Mouse (Mus musculus): ENCODE data around the gene Ltf. TPM values are rescaled to one million over a fixed set of nuclear protein-coding genes. Genes with fewer than 3 reads are reported as not detected.

Ltf gene
- 5.3 TPM in 1 of 2 replicates, not detected in the other for total RNA-seq (2014; rRNA removed)
- polyA plus RNA-seq (2015; fragmentation: Nextera tagmentation; extraction: Ambion mirVana), result 0.71 and 0.74 TPM in 2 replicates

DNA sequence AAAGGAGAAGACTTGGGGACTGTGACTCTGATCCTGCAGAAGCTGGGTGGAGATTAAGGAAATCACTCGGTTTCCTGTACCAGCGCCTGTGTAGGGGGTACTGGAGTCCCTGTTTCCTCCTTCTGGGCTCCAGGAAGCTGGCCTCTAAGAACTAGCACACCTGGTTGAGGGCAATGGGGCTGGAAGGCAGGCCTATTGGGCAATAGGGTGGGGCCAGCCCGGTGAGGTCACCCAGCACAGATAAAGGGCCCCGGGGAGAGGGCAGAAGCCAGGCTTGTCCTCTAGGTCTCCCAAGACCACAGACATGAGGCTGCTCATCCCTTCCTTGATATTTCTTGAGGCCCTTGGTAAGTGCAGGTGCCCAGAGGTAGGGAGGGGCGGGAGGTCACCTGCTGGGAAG, at the start of gene Ltf:
Gene Ltf (plus strand): TSS at position 250 of the 400 bp plus-strand sequence.
- no peak within 1 kb of the TSS for H3K9ac ChIP-seq
- DNase-seq, result no peak
- no peak for ATAC-seq
- H3K4me3 ChIP-seq (ENCODE audit: low read depth, low read length), result no peak within 1 kb of the TSS
- no peaks in the 10 kb centered on the region for H3K4me1 ChIP-seq (ENCODE audit: insufficient read depth)
- H3K27ac ChIP-seq (ENCODE audit: low read depth, low read length), result no peak within 1 kb of the TSS
- WGBS, result 90% methylated on average over 5 of the region's 5 CpGs
- no peak for TF ChIP-seq CTCF (IDR thresholded peaks at IDR 0.05; ENCODE audit: low read depth)
- H3K36me3 ChIP-seq (ENCODE audit: insufficient read depth), result no peaks in the 10 kb centered on the region
- H3K9me3 ChIP-seq (ENCODE audit: low read length), result no peaks in the 10 kb centered on the region
- H3K4me2 ChIP-seq (ENCODE audit: low read depth), result no peak within 1 kb of the TSS
- no peaks in the 10 kb centered on the region for H3K27me3 ChIP-seq (ENCODE audit: insufficient read depth, low read length)

GRCm38 (mm10) chr9:110979411-110979810, 39.7 kb upstream of the Ltf start:
- WGBS, result 94% methylated on average over 11 of the region's 11 CpGs
- DNase-seq, result no peak
- Histone ChIP-seq H3K9ac (no peak overlapping the region), H3K4me2 (ENCODE audit: low read depth) (no peak overlapping the region), H3K4me1 (ENCODE audit: insufficient read depth) (no peaks in the 10 kb centered on the region), H3K36me3 (ENCODE audit: insufficient read depth) (no peaks in the 10 kb centered on the region), H3K9me3 (ENCODE audit: low read length) (no peaks in the 10 kb centered on the region), H3K27ac (ENCODE audit: low read depth, low read length) (no peak overlapping the region), H3K4me3 (ENCODE audit: low read depth, low read length) (no peak overlapping the region), H3K27me3 (ENCODE audit: insufficient read depth, low read length) (no peaks in the 10 kb centered on the region)
- no peak for ATAC-seq
- TF ChIP-seq CTCF (IDR thresholded peaks at IDR 0.05; ENCODE audit: low read depth), result no peak

DNA sequence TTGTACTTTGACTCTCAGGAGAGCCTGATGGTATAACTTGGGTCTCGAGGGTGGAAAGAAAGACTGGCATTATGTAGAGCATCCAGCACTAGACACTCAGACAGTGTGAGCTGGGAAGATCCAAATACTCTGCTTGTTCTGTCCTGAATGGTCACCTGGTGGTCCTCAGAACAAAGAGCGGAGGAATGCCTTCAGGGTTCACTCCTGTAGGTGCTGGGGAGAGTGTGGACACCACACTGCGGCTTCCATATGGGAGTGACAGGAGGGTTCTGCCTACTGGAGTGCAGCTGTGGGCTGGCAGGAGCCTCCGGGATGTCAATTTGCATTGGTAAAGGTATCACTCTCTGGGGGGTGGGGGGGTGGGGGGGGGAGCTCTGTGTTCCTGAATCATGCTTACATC, 36.7 kb upstream of the Ltf start:
- H3K27me3 ChIP-seq (ENCODE audit: insufficient read depth, low read length), result no peaks in the 10 kb centered on the region
- H3K4me1 ChIP-seq (ENCODE audit: insufficient read depth), result no peaks in the 10 kb centered on the region
- no peak for TF ChIP-seq CTCF (IDR thresholded peaks at IDR 0.05; ENCODE audit: low read depth)
- 61% methylated on average over 4 of the region's 4 CpGs for WGBS
- no peak overlapping the region for H3K4me3 ChIP-seq (ENCODE audit: low read depth, low read length)
- no peak overlapping the region for H3K27ac ChIP-seq (ENCODE audit: low read depth, low read length)
- no peak overlapping the region for H3K4me2 ChIP-seq (ENCODE audit: low read depth)
- DNase-seq (no peak), ATAC-seq (no peak)
- H3K9ac ChIP-seq, result no peak overlapping the region
- H3K36me3 ChIP-seq (ENCODE audit: insufficient read depth), result no peaks in the 10 kb centered on the region
- no peaks in the 10 kb centered on the region for H3K9me3 ChIP-seq (ENCODE audit: low read length)

DNA sequence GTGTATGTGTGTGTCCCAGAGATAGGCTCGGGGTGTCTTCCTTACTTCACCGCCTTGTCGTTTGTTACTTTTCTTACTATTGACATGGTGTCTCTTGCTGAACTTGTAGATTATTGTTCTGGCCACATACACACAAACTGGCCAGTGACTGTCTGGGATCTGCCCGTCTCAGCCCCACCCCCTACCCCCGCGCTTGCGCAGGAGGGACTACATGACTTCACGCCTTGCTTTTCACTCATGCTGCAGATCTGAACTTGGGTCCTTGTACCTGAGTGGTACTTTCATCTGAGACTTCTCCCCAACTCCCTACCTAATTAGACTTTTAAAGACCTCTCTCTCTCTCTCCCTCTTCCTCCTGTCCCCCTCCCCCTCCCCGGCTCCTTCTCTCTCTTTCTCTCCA, 35.0 kb upstream of the Ltf start:
- Histone ChIP-seq H3K4me1 (ENCODE audit: insufficient read depth) (no peaks in the 10 kb centered on the region), H3K9me3 (ENCODE audit: low read length) (no peaks in the 10 kb centered on the region), H3K36me3 (ENCODE audit: insufficient read depth) (no peaks in the 10 kb centered on the region), H3K4me2 (ENCODE audit: low read depth) (no peak overlapping the region), H3K9ac (no peak overlapping the region), H3K27ac (ENCODE audit: low read depth, low read length) (no peak overlapping the region), H3K27me3 (ENCODE audit: insufficient read depth, low read length) (no peaks in the 10 kb centered on the region), H3K4me3 (ENCODE audit: low read depth, low read length) (no peak overlapping the region)
- WGBS, result 93% methylated on average over 9 of the region's 9 CpGs
- ATAC-seq (no peak), DNase-seq (no peak)
- no peak for TF ChIP-seq CTCF (IDR thresholded peaks at IDR 0.05; ENCODE audit: low read depth)

- no peak overlapping the region for H3K9ac ChIP-seq
- no peaks in the 10 kb centered on the region for H3K36me3 ChIP-seq (ENCODE audit: insufficient read depth)
- ATAC-seq (no peak), DNase-seq (no peak)
- TF ChIP-seq CTCF (IDR thresholded peaks at IDR 0.05; ENCODE audit: low read depth), result no peak
- no peaks in the 10 kb centered on the region for H3K4me1 ChIP-seq (ENCODE audit: insufficient read depth)
- no peaks in the 10 kb centered on the region for H3K27me3 ChIP-seq (ENCODE audit: insufficient read depth, low read length)
- H3K9me3 ChIP-seq (ENCODE audit: low read length), result no peaks in the 10 kb centered on the region
- 93% methylated on average over 5 of the region's 5 CpGs for WGBS
- H3K4me3 ChIP-seq (ENCODE audit: low read depth, low read length), result no peak overlapping the region
- H3K4me2 ChIP-seq (ENCODE audit: low read depth), result no peak overlapping the region
- no peak overlapping the region for H3K27ac ChIP-seq (ENCODE audit: low read depth, low read length)
Measured at GRCm38 (mm10) chr9:110985541-110985940, 33.5 kb upstream of the Ltf start.

GRCm38 (mm10) chr9:110985951-110986350, 33.1 kb upstream of the Ltf start:
- no peaks in the 10 kb centered on the region for H3K9me3 ChIP-seq (ENCODE audit: low read length)
- no peaks in the 10 kb centered on the region for H3K27me3 ChIP-seq (ENCODE audit: insufficient read depth, low read length)
- no peak overlapping the region for H3K9ac ChIP-seq
- no peaks in the 10 kb centered on the region for H3K36me3 ChIP-seq (ENCODE audit: insufficient read depth)
- no peak overlapping the region for H3K4me2 ChIP-seq (ENCODE audit: low read depth)
- 91% methylated on average over 8 of the region's 8 CpGs for WGBS
- no peak overlapping the region for H3K27ac ChIP-seq (ENCODE audit: low read depth, low read length)
- H3K4me1 ChIP-seq (ENCODE audit: insufficient read depth), result no peaks in the 10 kb centered on the region
- no peak for ATAC-seq
- no peak for DNase-seq
- no peak overlapping the region for H3K4me3 ChIP-seq (ENCODE audit: low read depth, low read length)
- no peak for TF ChIP-seq CTCF (IDR thresholded peaks at IDR 0.05; ENCODE audit: low read depth)

DNA sequence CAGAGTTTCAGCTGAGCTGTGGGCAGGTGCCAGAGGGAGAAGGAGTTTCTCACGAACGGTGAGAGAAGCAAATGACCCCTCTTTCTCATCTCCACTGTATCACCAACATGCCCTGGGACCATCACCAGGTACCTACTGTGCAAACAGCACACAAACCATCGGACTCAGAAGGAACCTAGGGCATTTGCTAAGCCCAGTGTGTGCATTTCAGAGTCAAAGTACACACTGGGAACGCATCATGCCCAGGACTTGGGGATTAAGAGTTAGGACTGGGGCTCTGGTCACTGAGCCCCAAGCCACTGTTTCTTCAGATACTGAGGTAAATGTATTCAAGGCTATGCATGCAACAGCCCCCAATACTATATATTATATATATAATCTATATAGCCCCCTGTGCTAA, 31.7 kb upstream of the Ltf start:
- H3K9ac ChIP-seq, result no peak overlapping the region
- no peak overlapping the region for H3K4me2 ChIP-seq (ENCODE audit: low read depth)
- DNase-seq, result no peak
- ATAC-seq, result no peak
- no peak overlapping the region for H3K4me3 ChIP-seq (ENCODE audit: low read depth, low read length)
- WGBS, result 70% methylated on average over 4 of the region's 4 CpGs
- no peaks in the 10 kb centered on the region for H3K36me3 ChIP-seq (ENCODE audit: insufficient read depth)
- no peaks in the 10 kb centered on the region for H3K27me3 ChIP-seq (ENCODE audit: insufficient read depth, low read length)
- no peaks in the 10 kb centered on the region for H3K9me3 ChIP-seq (ENCODE audit: low read length)
- no peak for TF ChIP-seq CTCF (IDR thresholded peaks at IDR 0.05; ENCODE audit: low read depth)
- H3K4me1 ChIP-seq (ENCODE audit: insufficient read depth), result no peaks in the 10 kb centered on the region
- H3K27ac ChIP-seq (ENCODE audit: low read depth, low read length), result no peak overlapping the region

GRCm38 (mm10) chr9:110988078-110988477, 31.0 kb upstream of the Ltf start:
- no peaks in the 10 kb centered on the region for H3K9me3 ChIP-seq (ENCODE audit: low read length)
- no peak overlapping the region for H3K9ac ChIP-seq
- 81% methylated on average over 3 of the region's 3 CpGs for WGBS
- TF ChIP-seq CTCF (IDR thresholded peaks at IDR 0.05; ENCODE audit: low read depth), result no peak
- H3K27ac ChIP-seq (ENCODE audit: low read depth, low read length), result no peak overlapping the region
- H3K4me2 ChIP-seq (ENCODE audit: low read depth), result no peak overlapping the region
- H3K4me1 ChIP-seq (ENCODE audit: insufficient read depth), result no peaks in the 10 kb centered on the region
- no peaks in the 10 kb centered on the region for H3K36me3 ChIP-seq (ENCODE audit: insufficient read depth)
- H3K4me3 ChIP-seq (ENCODE audit: low read depth, low read length), result no peak overlapping the region
- DNase-seq (no peak), ATAC-seq (no peak)
- H3K27me3 ChIP-seq (ENCODE audit: insufficient read depth, low read length), result no peaks in the 10 kb centered on the region
